Mouse (Mus musculus) embryo, embryonic 11.5 days (tissue): ENCODE measurements around the gene Pdpr.
"Not testable (repeated sequence)": the region's sequence is repeated elsewhere in the genome, so short reads cannot be mapped to it uniquely, and the experiment has no call there.

Source experiments
- DNase-seq: peaks from one replicate; pipeline ENCODE4 v3.0.0-alpha.2; 2012; ENCODE audit warnings: low read depth, low spot score

The Pdpr gene

DNA sequence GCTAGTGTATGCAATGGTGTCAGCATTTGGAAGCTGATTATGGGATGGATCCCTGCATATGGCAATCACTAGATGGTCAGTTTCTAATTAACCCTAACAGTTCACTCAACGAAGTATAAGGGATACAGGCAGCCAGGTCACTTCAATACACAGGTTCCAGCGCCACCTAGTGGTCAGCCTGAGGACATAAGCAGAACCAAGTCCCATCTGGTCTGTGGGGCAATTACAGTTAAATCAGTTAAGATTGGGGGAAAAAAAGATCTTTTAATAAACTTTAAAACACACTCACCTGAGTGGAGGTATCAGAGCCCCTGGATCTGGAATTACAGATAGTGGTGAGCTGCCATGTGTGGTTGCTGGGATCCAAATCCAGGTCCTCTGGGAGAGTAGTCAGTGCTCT, 4.3 kb upstream of the Pdpr start:
- peak; percentile 54 for DNase-seq

DNA sequence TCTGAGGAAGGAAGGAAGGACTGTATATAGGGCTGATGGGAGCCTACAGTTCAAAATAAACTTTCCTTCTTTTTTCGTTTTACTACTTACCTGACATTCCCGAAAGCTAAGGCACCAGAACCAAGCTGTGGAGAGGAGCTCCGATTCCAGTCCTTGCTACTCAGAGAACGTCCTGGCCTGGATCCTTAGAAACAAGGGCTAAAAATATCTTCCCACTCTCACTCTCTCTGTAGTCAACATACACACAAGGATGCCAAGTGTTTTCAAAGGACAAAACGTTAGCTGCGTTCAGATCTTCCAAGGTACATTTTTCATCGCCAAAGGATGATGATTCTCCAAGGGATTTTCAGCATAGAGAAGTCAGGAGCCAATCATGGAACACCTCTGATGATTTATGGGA, 2.7 kb upstream of the Pdpr start:
- DNase-seq, result no peak

DNA sequence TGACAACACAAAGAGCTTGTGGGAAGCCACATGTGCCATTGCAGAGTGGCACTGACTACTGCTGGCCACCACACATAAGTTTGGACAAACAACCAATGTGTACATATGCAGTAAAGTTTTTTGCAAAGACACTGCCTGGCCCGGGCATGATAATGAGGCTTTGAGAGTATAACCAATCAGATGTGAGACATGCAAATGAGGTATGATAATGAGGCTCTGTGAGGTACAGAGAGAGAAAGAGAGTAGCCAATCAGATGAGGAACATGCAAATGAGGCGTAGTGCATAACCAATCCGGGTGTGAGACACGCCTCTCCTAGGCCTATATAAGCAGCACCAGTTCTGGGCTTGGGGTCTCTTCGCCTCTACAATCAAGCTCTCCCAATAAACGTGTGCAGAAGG, 2.1 kb upstream of the Pdpr start, which contains the start of gene Clec18a:
TSS of gene Clec18a (minus strand) at position 101 of the 400 bp plus-strand sequence.
- not testable (repeated sequence) for DNase-seq

DNA sequence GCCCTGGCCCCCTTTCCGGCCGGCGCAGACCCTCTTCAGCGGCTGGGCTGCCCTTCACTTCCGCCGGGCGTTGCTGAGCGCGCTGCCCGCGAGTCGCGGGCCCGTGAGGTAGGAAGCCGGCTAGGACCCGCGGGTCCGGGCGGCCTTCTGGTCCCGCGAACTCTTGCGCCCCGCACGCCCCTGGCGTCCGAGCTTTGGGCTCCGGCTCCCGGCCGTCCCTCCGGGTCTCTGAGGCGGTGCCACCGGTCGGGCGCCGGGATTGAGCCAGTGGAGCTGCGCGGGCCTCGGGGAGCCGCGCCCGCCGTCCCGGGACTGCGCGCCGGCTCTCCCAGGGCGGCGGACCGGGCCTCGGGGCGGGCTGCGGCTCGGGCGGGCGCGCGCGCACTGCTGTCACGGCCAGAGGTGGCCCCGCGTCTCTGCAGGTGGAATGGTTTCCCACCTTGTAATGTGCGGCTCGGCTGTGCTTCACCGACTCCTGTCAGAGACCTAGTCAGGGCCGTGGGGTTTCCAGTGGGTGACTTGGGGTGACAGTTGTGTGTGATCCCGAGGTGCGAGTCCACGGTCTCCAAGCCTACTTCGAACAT, 381 bp downstream of the Pdpr start:
- not testable (repeated sequence) for DNase-seq

- DNase-seq, result no peak
These were observed 20.5 kb downstream of the Pdpr start for GRCm38 (mm10) chr8:111114891-111115290.

GRCm38 (mm10) chr8:111119481-111119880, 25.1 kb downstream of the Pdpr start:
- no peak for DNase-seq

GRCm38 (mm10) chr8:111130756-111131155, 36.3 kb downstream of the Pdpr start:
- DNase-seq, result no peak

DNA sequence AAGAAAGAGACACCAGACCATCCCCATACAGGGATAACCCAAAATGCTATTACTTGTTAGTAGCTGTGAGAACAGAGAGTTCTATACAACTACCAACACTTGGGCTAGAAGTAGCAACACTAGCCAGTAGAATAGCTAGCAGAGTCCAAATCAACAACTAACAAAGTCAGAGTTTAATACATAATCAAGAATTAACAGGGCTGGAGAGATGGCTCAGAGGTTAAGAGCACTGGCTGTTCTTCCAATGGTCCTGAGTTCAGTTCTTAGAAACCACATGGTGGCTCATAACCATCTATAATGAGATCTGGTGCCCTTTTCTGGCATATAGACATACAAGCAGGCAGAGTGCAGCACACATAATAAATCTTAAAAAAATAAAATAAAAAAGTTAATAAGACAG, 48.1 kb downstream of the Pdpr start:
- DNase-seq, result no peak

DNA sequence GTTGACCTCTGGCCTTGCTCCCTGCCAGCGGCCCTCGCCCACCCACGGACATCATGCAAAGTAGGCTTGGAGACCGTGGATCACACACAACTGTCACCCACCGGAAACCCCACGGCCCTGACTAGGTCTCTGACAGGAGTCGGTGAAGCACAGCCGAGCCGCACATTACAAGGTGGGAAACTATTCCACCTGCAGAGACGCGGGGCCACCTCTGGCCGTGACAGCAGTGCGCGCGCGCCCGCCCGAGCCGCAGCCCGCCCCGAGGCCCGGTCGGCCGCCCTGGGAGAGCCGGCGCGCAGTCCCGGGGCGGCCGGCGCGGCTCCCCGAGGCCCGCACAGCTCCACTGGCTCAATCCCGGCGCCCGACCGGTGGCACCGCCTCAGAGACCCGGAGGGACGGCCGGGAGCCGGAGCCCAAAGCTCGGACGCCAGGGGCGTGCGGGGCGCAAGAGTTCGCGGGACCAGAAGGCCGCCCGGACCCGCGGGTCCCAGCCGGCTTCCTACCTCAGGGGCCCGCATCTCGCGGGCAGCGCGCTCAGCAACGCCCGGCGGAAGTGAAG, 50.5 kb downstream of the Pdpr start:
- DNase-seq, result not testable (repeated sequence)

DNA sequence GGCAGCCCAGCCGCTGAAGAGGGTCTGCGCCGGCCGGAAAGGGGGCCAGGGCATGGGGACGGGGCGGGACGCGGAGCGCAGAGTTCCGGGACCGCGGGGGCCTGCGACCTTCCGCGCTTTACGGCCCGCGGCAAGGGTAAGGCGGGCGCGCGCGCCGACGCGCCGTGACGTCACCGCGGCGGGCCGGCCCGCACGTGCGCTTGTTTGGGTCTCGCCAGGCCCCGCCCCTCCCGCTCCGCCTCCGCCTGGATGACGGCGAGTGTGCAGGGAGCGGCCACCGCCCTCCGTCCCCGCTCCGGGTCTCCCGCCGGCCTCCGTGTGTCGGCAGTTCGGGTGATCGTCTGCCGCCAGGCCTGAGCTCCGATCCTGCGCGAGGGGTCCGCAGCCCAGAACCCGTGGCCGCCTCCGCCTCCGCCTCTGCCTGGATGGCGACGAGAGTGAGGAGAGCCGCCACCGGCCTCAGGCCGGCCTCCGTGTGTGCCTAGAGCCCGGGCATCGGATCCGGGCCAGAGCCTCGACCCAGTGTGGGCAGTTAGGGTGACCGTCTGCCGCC, 51.1 kb downstream of the Pdpr start:
- peak; percentile 86 for DNase-seq

DNA sequence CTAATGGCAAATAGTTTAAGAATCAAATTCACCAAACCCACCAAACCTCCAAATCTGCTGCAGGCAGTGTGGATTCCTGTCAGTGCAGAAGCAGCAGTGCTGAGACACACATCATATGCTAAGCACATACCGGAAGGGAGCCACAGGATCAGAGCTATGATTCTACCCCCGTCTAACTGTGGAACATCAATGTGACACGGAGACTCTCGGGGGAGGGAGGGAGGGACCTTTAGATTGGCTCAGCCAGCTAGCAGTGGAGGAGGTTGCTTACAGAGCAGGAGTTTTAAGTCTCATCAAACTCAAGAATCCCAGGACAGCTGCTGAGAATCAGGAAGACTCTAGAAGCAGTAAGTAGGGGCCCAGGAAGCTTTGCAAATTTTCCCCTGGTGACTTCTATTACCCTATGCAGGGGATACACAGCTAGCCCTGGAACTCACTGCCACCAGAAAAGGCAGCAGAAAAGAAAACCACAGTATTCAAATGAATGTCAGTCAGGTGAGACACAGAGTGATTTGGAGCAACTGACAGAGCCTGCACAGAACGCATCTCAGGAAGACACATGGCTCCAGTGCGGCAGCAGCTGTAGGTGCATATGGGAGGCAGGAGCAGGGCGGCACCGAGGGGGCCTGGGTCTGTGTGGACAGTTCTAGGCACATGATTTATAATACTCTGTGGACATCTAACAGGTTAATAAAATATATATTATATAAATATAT, 61.4 kb downstream of the Pdpr start:
- DNase-seq, result no peak

- peak; percentile 14 for DNase-seq
These were observed 63.2 kb downstream of the Pdpr start for GRCm38 (mm10) chr8:111157617-111158016.

GRCm38 (mm10) chr8:111171661-111172060, 77.2 kb downstream of the Pdpr start:
- DNase-seq, result no peak

- no peak for DNase-seq
These were observed 91.1 kb downstream of the Pdpr start for GRCm38 (mm10) chr8:111185472-111185947.
